Mouse (Mus musculus): ENCODE data around the gene Mapk6.
"Not testable (repeated sequence)": the region's sequence is repeated elsewhere in the genome, so short reads cannot be mapped to it uniquely, and the experiment has no call there.

Gene Mapk6

GRCm38 (mm10) chr9:75409852-75410378 is at the start of gene Mapk6:
Gene Mapk6, minus strand, starts transcription at chr9:75410005.
- peak; percentile 95 for DNase-seq (ENCODE audit: extremely low read depth, insufficient read length, low spot score)

DNA sequence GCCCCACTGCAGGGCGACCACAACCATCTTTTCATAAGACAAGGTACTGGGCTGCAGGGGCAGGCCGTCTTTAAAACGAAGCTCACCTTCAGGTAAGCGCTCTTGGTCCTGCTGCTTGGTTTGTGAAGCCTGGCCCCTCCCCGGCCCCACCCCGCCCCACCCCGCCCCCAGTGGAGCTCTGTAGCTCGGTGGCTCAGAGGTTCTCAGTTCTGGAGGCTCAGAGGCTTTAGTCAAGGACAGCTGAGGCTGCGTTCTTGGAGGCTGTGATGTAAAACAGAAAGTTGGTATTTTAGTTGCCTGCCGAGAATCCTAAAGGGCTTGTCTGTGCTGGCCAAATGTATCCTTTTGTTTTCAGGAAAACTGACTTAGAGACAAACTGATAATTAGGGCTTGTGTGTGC is 45.9 kb upstream of the Mapk6 start:
- no peak for DNase-seq (ENCODE audit: extremely low read depth, insufficient read length, low spot score)

- DNase-seq (ENCODE audit: extremely low read depth, insufficient read length, low spot score): no peak
Measured at GRCm38 (mm10) chr9:75453994-75454393, 44.2 kb upstream of the Mapk6 start.

DNA sequence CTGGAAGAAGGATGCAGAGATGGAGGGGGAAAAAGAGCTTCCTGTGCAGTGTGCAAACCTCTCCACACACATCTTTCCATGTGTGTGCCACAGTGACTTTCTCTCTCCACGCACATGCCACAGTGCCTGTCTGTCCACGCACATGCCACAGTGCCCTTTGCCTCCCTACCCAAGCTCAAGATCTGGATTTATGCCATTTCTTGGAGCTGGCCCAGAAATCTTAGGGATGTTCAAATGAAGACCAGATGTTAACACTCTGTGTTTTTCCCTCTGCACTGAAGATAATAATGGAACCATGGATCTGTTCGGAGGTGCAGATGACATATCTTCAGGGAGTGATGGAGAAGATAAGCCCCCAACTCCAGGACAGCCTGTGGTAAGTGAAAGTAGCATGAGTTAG is 38.2 kb upstream of the Mapk6 start:
- no peak for DNase-seq (ENCODE audit: extremely low read depth, insufficient read length, low spot score)

DNA sequence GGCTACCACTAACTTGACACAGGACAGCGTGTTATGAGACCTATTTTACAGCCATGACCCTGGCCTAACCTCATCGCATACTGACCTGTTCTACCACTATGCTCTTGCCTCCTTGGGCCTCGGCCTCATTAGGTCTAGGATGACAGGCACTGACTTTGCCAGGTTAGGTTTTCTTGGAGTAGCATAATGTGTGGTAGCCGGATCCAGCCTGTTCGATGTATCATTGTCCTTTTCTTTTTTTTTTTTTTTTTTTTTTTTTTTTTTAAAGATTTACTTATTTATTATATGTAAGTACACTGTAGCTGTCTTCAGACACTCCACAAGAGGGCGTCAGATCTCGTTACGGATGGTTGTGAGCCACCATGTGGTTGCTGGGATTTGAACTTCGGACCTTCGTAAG is 36.8 kb upstream of the Mapk6 start:
- DNase-seq (ENCODE audit: extremely low read depth, insufficient read length, low spot score): not testable (repeated sequence)

- no peak for DNase-seq (ENCODE audit: extremely low read depth, insufficient read length, low spot score)
Measured at GRCm38 (mm10) chr9:75444981-75445380, 35.2 kb upstream of the Mapk6 start.

- no peak for DNase-seq (ENCODE audit: extremely low read depth, insufficient read length, low spot score)
Measured at GRCm38 (mm10) chr9:75441691-75442131, 31.9 kb upstream of the Mapk6 start.

DNA sequence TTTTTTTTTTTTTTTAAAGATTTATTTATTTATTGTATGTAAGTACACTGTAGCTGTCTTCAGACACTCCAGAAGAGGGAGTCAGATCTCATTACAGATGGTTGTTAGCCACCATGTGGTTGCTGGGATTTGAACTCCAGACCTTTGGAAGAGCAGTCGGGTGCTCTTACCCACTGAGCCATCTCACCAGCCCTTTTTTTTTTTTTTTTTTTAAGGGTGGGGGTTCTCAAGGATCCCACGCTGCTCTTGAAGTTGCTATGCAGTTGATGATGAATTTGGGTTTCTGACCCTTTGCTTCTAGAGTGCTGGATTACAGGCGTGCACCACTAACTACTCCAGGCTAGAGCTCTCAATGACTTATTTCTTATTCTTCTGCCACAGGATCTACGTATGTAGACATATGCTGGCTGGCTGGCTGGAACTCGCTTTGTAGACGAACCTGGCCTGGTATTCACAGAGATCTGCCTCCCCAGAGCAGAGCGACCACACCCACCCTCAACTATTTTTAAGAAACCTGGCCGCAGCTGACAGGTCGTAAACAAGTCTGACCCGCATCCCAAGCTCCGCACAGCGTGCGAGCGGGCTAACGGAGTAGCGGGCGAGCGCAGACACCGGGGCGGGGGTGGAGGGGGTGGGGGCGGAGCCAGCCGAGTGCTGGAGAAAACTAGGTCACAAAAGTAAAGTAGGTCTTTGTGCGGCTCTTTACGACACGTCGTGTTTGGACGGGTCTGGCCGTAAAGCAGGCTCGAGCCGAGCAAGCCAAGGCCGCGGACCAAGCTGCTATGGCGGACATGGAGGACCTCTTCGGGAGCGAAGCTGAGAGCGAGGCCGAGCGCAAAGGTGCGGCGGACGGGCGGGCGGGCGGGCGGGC is 31.2 kb upstream of the Mapk6 start, which contains the start of gene Leo1:
Leo1 (plus strand) TSS at position 729 of the 871 bp plus-strand sequence.
- peak; percentile 90 for DNase-seq (ENCODE audit: extremely low read depth, insufficient read length, low spot score)

- peak; percentile 35 for DNase-seq (ENCODE audit: extremely low read depth, insufficient read length, low spot score)
Measured at GRCm38 (mm10) chr9:75437653-75438385, 28.0 kb upstream of the Mapk6 start.

- peak; percentile 77 for DNase-seq (ENCODE audit: extremely low read depth, insufficient read length, low spot score)
Measured at GRCm38 (mm10) chr9:75435918-75436317, 26.1 kb upstream of the Mapk6 start.

GRCm38 (mm10) chr9:75435291-75435690 is 25.5 kb upstream of the Mapk6 start:
- DNase-seq (ENCODE audit: extremely low read depth, insufficient read length, low spot score): no peak

DNA sequence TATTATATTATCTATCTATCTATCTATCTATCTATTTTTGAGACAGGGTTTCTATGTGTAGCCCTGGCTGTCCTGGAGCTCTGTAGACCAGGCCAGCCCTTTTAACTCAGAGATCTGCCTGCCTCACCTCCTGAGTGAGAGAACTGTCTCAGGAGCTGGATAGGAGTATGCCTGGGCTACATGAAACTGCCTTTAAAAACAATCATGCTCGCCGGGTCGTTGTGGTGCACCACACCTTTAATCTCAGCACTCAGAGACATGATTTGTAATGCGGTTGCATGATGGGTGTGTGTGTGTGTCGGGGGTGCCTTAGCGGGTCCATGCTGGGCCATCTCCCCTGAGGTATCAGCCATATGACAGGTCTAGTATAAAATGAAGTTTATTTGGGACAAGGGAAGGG is 25.1 kb upstream of the Mapk6 start:
- no peak for DNase-seq (ENCODE audit: extremely low read depth, insufficient read length, low spot score)

DNA sequence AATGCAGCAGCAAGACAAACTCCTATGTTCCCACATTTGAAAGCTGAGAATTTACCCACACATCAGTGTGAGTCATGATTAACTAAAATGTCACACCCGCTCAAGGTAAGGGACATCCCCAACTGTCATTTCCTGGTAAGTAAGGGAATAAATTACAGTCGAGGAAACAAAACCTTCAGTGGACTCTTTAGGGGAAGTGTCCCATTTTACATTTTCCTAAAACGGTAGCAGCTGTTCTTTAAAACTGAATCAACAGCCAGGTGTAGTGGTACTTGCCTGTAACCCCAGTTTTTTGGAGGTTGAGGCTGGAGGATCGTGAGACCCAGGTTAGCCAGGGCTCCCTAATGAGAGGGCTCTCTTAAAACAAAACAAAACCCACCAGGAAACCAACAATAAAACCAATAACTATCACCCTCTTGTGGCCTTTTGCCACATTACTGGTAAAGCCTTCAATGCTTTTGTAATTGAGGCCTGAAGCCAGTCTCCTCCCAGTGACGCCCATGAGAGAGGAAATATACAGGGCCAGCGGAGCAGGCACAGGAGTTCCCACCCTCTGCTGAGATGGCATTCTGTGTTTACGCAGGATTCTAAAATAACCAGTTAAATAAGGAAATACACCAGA is 24.5 kb upstream of the Mapk6 start:
- DNase-seq (ENCODE audit: extremely low read depth, insufficient read length, low spot score): peak; percentile 39

- no peak for DNase-seq (ENCODE audit: extremely low read depth, insufficient read length, low spot score)
Measured at GRCm38 (mm10) chr9:75432694-75433093, 22.9 kb upstream of the Mapk6 start.

- no peak for DNase-seq (ENCODE audit: extremely low read depth, insufficient read length, low spot score)
Measured at GRCm38 (mm10) chr9:75430822-75431621, 21.2 kb upstream of the Mapk6 start.

DNA sequence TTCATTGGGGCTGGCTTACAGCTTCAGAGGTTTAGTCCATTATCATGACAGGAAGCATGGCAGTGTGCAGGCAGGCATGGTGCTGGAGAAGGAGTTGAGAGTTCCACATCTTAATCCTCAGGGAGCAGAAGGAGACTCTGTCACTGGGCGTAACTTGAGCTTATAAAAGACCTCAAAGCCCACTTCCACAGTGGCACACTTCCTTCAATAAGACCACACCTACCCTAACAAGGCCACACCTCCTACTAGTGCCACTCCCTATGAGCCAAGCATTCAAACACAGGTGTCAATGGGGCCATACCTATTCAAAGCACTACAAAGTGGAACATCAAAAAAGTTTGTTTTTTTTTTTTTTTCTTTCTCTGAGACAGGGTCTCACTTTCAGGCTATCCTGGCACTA is 19.9 kb upstream of the Mapk6 start:
- DNase-seq (ENCODE audit: extremely low read depth, insufficient read length, low spot score): no peak

GRCm38 (mm10) chr9:75429040-75429439 is 19.2 kb upstream of the Mapk6 start:
- no peak for DNase-seq (ENCODE audit: extremely low read depth, insufficient read length, low spot score)

DNA sequence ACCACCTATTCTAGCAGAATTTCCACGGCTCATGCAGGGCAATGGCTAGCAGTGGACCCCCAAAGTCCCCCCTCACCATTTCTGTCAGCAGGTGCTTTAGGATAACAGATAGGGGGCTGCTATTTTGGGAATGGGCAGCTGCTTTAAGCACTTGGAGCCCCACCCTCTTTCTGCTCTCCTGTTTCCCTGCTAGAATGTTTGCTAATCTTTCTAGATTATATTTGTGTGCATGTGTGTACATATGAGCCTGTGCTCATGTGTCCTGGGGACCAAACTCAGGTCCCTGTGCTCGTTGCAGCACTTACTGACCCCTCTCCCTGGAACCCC is 18.4 kb upstream of the Mapk6 start:
- DNase-seq (ENCODE audit: extremely low read depth, insufficient read length, low spot score): no peak

DNA sequence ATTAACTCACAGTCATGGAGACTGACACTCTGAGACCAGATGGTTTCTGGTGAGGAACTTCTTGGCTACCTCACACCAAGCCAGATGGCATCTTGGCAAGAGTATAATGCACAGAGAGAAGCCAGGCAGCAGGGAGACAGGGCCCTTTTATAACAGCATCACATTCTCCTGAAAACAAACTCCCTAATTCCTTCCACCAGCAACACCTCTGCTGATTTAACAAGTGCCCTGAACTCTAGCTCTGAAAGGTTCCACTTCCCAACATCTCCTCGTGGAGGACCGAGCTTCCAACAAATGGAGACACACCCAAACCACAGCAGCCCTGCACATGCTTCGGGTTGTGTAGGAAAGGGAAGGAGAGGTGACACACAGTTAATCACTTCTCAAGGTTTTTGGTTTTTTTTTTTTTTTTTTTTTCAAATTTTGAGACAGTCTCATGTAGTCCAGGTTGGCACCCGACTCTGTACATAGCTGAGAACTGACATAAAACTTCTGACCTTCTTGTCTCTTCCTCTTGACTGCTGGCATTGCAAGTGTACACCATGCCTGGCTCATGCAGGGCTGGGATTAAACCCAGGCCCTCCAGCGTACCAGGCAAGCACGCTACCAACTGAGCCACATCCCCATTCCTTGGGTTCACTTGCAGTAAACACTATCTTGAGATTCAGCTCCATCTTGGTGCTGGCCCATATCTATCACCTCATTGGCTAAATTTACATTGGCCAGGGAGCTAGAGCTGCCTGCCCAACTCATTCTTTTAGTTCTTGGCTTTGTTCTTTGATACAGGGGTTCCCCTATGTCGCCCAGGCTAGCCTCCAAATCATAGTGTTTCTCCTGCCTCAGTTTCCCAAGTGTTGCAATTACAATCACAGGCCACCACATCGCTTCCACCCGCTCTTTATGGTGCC is 17.8 kb upstream of the Mapk6 start:
- peak; percentile 71 for DNase-seq (ENCODE audit: extremely low read depth, insufficient read length, low spot score)
